Mouse (Mus musculus) natural killer cell, adult 2 months (primary cell): ENCODE measurements around the gene Tnpo2.

Source experiments
- DNase-seq, 2 experiments: peaks; one replicate each; pipeline ENCODE4 v3.0.0; 2022; ENCODE audit warnings: low spot score in 2 of 2

Gene Tnpo2

GRCm38 (mm10) chr8:85036718-85037365, at the start of gene Tnpo2:
Tnpo2 (plus strand) TSS chr8:85036915.
- peak; percentile 86 to 88 for DNase-seq

DNA sequence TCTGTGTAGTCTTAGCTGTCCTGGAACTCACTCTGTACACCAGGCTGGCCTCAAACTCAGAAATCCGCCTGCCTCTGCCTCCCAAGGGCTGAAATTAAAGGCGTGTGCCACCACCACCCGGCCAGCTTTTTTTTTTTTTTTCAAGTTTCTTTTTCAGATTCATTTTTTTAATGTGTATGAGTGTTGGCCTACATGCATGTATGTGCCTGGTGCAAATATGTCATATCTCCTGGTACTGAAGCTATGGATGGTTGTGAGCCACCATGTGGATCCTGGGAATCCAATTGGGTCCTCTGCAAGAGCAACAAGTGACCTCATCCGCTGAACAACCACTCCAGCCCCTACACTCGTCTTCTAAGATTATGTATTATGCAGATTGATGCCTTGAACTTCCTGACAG, 49.3 kb upstream of the Tnpo2 start:
- no peak for DNase-seq

DNA sequence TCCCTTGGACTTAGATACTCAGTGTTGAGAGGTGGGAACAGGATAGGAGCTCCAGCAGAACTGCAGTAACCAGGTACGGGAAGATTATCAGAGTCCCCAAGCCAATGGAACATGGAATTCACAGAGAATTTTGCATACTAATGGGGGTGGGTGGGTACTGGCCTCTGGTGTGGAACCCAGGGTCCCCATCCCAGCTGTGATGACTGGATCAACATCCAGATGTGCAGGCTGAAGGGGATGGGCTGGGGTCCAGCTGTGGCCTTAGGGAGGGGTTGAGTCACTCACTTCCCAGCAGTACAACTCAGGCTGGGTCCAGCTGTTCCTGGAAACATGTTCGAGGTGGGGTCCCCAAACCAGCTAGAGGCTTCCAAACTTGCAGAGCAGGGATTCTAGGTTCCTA, 48.8 kb upstream of the Tnpo2 start:
- no peak for DNase-seq

GRCm38 (mm10) chr8:84989311-84989731, 47.4 kb upstream of the Tnpo2 start:
- DNase-seq = peak; percentile 35 to 37

GRCm38 (mm10) chr8:84989810-84990209, 46.9 kb upstream of the Tnpo2 start:
- DNase-seq = peak; percentile 88 to 91

GRCm38 (mm10) chr8:84990349-84990748, 46.4 kb upstream of the Tnpo2 start, which contains the start of gene Hook2:
Hook2 (plus strand) TSS chr8:84990603.
- peak; percentile 98 for DNase-seq

DNA sequence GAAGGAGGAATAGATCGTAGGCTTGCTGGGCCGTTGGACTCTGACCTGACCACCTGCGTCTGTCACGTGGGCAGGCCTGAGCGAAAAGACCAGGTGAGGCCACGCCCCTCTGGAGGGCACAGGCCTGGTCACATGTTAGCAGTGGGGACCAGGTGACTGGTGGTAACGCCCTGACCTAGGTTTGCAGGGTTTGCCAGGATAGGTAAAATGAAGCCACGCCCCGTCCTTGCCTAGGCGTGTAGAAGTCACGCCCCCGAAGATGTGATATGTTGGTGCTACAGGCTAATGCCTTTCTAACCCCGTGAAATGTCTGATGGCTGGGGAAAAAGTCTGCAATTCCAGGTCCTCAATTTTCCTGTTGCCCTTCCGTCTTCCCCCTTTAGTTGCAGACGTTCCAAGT, 45.9 kb upstream of the Tnpo2 start:
- peak in 1 of 2 experiments; percentile 62 for DNase-seq

DNA sequence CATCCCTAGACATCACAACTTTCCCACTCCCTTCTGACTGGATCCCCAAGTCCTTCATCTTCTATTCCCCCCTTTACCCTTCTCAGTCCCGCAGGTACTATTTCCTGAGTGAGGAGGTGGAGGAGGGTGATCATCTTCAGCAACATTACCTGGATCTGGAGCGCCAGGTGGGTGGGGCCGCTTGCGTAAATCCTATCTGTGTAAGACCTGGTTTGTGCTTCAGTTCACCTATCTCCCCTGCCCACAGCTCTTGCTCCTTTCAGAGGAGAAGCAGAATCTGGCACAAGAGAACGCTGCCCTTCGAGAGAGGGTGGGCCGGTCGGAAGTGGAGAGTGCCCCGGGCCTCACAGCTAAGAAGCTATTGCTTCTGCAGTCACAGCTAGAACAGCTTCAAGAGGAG, 42.3 kb upstream of the Tnpo2 start:
- DNase-seq = no peak

DNA sequence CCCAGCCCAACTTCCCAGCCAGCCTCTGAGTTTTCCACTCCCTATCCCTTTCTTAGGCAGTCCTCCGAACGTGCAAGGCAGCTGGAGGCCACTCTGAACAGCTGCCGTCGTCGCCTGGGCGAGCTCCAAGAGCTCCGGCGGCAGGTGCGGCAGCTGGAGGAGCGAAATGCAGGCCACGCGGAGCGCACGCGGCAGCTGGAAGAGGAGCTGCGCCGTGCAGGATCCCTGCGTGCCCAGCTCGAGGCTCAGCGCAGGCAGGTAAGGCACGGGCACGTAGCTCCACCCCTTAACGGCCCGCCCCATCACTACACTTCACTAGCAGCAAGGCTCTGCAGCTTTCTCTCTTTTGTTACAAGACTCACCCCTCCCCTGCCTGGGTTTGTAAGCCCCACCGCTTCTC, 41.0 kb upstream of the Tnpo2 start:
- DNase-seq = no peak

DNA sequence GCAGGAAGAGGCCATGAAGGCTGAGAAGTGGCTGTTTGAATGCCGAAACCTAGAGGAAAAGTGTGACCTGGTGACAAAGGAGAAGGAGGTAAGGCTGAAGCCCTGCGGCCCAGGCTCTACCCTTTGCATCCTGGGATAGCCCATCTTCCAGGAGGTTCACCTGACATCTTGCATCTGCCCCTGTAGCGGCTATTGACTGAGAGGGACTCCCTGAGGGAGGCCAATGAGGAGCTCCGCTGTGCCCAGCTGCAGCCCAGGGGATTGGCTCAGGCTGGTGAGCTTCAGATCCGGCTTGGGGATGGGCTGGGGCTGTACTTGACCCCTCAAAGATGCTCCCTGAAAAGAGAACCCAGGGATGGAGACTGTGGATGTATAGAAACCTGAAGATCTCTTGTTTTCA, 39.7 kb upstream of the Tnpo2 start:
- no peak for DNase-seq

- DNase-seq = peak; percentile 82 to 92
These were observed 38.9 kb upstream of the Tnpo2 start for GRCm38 (mm10) chr8:84997649-84998295.

- DNase-seq = peak; percentile 30 to 44
These were observed 29.0 kb upstream of the Tnpo2 start for GRCm38 (mm10) chr8:85007686-85008085.

DNA sequence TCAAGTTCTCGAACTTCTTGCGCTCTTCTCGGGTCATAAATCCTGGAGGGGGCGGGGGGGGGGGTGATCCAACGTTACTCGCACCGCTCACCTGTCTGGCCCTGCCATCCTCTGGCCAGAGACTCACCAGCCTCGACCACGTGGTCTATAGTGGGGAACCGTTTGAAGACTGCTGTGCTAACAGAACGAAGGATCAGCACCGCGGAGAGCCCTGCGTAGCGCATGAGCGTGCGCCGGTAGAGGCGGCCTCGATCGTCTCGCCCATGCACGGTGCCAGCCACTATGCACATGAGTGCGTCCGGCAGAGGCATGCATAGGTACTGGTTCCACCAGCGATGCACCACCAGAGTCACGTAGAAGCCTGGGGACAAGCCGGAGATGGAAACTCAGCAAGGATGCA, 25.5 kb upstream of the Tnpo2 start:
- DNase-seq = no peak

DNA sequence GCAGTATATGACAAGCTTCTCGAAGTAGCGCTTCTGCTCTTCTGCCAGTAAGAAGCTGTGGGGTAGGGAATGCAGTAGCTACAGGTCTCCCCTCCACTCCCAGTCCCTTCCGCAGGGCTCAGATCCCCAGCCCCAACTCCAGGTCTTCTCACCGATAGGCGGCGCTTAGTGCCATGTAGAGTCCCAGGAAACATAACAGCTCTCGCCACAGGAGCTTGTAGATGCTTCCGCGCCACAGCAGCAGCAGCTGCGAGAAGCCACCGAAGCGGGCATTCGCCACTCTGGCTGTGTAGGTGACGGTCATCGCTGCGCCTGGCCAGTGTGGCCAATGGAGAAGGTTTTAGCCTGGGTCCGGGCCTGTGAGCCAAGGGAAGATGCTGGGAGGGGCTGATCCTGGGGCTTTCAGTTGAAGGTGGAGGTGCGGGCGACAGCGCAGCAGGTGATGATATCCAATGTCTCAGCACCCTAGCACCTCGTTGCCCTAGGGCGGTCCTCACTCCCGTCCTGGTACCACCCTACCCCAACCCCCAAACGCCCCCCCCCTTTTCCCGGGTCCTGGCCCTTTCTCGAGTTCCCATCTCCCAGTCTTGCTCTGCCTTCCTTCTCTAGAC, 23.4 kb upstream of the Tnpo2 start:
- peak; percentile 56 to 71 for DNase-seq

DNA sequence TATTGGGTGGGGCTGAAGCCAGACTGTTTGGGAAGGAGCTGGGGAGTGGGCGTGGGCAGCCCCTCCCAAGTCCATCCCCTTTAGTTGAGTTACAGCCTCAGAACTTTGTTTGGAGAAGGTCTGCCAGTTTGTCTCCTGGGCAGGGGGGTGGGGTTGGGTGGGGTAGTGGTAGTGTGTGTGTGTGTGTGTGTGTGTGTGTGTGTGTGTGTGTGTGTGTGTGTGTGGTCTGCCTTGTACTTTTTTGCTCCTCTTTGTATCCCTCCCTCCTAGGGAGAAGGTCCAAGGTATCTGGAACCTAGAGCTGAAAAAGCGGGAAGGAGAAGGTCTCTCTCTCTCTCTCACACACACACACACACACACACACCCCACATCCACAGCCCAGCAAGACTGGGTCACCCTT, 22.3 kb upstream of the Tnpo2 start, which contains the start of gene Best2:
Best2 (minus strand) TSS at position 101 of the 400 bp plus-strand sequence.
- no peak for DNase-seq

GRCm38 (mm10) chr8:85016724-85017123, 20.0 kb upstream of the Tnpo2 start:
- no peak for DNase-seq

DNA sequence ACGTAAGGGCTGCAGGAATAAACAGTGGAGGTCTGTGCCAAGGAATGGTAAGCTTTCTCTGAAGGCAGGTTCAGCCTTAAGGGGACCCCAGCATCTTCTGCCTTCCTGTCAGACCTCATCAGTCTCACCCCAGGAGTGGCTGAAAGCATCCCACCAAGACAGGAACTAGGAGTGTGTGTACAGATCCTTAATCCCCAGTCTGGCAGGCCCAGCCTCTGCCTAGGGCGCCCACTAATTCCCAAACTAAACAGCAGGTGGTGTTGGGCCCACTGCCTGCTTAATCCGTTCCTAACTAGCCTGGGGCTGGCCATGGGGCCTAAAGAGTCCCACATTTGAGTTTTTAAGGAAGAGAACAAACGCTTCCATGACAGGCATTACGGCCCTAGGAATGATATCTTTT, 19.5 kb upstream of the Tnpo2 start:
- DNase-seq = no peak

GRCm38 (mm10) chr8:85021514-85022055, 15.1 kb upstream of the Tnpo2 start:
- DNase-seq = no peak

GRCm38 (mm10) chr8:85023846-85024245, 12.9 kb upstream of the Tnpo2 start:
- no peak for DNase-seq

- DNase-seq = peak; percentile 86 to 87
These were observed 11.4 kb upstream of the Tnpo2 start, which contains the start of gene Asna1 for GRCm38 (mm10) chr8:85025098-85025932. Asna1 (minus strand) TSS chr8:85025281.

DNA sequence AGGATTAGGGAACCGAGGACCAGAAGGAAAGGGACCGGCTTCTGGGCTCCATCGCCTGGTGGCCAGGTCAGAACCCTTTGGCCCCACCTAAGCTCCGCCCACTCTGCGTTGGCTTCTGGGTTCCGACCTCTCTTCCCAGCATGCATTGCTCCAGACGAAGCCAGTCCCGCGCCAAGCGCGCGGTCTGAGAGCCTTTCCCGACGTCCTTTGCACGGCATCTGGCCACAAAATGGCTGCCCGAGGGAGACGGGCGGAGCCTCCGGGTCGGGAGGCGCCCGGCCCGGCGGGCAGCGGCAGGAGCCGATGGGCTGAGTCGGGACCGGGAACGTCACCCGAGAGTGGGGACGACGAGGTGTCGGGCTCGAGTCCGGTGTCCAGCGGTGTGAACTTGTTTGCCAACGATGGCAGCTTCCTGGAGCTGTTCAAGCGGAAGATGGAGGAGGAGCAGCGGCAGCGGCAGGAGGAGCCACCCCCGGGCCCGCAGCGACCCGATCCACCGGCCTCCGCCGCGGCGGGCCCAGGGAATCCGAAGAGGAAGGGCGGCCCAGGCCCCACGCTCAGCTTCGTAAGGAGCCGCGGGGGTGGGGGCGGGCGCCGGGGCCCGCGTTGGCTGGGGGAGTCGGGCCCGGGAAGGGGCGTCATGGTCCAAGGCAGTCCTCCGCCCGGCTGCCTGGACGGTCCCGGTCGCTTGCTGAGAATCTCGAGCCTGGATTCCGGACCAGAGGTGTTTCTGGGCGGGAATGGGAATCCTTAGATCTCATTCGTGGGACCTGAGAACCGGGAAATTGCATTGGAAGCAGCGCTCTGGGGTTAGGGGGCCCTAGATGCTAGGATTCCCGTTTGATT, 9.8 kb upstream of the Tnpo2 start, which contains the start of gene Trir:
Trir (plus strand) TSS at position 154 of the 846 bp plus-strand sequence.
- peak; percentile 94 to 95 for DNase-seq
